Mouse (Mus musculus): Measurements from ENCODE around the gene Glipr2.

DNA sequence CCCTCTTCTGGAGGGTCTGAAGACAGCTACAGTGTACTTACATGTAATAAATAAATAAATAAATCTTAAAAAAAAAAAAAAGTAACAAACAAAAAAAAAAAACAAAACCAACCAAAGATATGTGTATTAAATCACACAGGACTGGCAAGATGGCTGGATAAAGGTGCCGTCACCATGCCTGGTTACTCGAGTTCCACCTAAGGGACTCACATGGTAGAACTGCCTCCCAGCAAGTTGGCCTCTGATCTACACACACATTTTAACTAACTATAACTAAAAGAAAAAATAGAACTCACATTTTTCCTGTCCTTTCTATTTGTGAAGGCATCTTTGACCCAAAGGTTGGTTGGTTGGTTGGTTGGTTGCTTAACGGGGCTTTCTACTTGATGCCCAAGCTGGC is 54.6 kb downstream of the Glipr2 start:
- TF ChIP-seq USF1 (IDR thresholded peaks at IDR 0.05; ENCODE audit: low read depth, low read length): no peak
- no peak for TF ChIP-seq POLR2A (IDR thresholded peaks at IDR 0.05; ENCODE audit: low read depth, low read length)
- no peak for TF ChIP-seq ZC3H11A (IDR thresholded peaks at IDR 0.05; ENCODE audit: low read depth, low read length)

All from CH12.LX (cell line).